Mouse (Mus musculus): ENCODE data around the gene Magi2. TPM values are rescaled to one million over a fixed set of nuclear protein-coding genes. Genes with fewer than 3 reads are reported as not detected.
A peak's percentile ranks its signal among the peaks of the same experiment; 100 is the strongest.

The Magi2 gene
- polyA plus RNA-seq, 1 experiment from 2014 or later = 28.5 TPM

DNA sequence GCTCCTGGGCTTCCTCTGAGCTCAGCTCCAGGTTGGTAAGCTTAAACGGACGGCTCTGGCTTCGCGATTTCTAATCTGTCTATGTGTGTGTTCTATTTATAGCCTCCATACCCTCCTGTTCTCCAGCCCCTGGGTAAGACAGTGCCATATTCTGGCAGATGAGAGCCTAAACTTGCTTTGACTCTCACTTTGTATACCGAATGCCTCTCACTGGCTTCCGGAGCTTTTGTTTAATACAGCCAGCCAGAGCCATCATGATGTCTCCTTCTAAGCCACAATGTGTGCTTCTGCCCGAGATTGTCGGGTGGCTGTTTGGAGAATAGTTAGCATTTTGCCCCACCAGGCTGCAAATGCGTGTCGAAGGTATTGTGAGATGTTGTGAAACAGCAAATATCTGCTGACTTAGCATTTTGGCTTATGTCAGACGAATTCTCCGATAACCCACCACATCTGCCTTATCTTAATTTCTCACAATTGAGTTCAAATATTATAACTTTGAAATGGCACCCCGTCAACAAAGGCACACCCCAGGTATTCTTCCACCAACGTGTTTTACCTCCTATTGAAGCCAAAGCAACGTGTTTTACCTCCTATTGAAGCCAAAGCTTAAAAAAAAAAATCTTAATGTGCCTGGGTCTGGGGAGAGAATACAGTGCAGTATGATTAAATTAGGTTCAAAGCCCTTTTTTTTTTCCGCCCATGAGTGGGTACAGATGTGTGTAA lies 681.3 kb downstream of the Magi2 start:
- no peaks in the 10 kb centered on the region for H3K9me3 ChIP-seq
- no peaks in the 10 kb centered on the region for H3K27me3 ChIP-seq
- peak overlapping the region; percentile 58 for H3K4me2 ChIP-seq
- H3K9ac ChIP-seq = peak overlapping the region; percentile 82
- H3K36me3 ChIP-seq = no peaks in the 10 kb centered on the region
- peaks cover 16% of the 10 kb centered on the region for H3K4me1 ChIP-seq (replicated peaks)
- H3K4me3 ChIP-seq = peak overlapping the region; percentile 64
- WGBS = 2% methylated on average over 16 of the region's 16 CpGs
- peak; percentile 70 for ATAC-seq (ENCODE audit: low FRiP score)
- H3K27ac ChIP-seq = peak overlapping the region; percentile 90

DNA sequence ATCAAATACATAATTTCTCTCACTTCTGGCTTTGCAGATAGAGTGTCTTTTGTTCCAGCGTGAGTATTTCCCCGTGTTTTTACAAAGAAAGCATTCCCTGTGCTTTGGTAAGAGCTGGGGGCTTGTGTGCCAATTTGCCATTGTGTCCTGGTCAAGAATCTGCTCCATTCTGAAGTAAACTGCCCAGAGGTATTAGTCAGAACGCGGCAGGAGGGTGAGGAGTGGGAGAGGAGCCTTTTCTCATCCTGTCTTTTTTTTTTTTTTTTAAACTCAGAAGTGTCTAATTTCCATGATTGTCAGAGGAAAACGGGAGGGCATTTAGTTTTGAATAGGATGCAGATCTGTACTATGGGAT lies 681.8 kb downstream of the Magi2 start:
- Histone ChIP-seq H3K36me3 (no peaks in the 10 kb centered on the region), H3K4me1 (replicated peaks) (peaks cover 16% of the 10 kb centered on the region), H3K27me3 (no peaks in the 10 kb centered on the region), H3K27ac (peak overlapping the region; percentile 90), H3K4me2 (peak overlapping the region; percentile 58), H3K4me3 (peak overlapping the region; percentile 64), H3K9ac (peak overlapping the region; percentile 82), H3K9me3 (no peaks in the 10 kb centered on the region)
- no peak for ATAC-seq (ENCODE audit: low FRiP score)
- WGBS = 2% methylated on average over 5 of the region's 5 CpGs

DNA sequence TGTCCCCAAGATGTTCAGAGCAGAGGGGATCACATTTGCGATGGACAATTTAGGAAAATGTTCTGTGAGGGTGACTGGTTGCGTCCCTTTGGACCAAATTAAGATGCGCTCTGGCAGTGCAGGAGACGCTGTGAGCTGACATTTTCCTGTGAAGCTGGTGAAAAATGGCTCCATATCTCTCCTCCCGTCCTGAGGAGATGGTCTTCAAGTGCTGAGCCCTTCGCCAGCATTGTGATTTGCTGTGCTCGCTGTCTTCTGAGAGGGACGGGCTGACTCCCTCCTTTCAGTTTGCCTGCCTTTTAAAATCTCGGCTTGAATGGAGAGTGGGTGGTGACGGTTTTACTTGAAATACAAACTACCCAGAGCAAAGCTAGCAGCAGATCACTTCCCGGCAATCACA lies 682.2 kb downstream of the Magi2 start:
- Histone ChIP-seq H3K27ac (peak overlapping the region; percentile 90), H3K4me2 (peak overlapping the region; percentile 58), H3K9ac (peak overlapping the region; percentile 82), H3K4me1 (replicated peaks) (peaks cover 16% of the 10 kb centered on the region), H3K36me3 (no peaks in the 10 kb centered on the region), H3K9me3 (no peaks in the 10 kb centered on the region), H3K4me3 (peak overlapping the region; percentile 64), H3K27me3 (no peaks in the 10 kb centered on the region)
- WGBS = 2% methylated on average over 11 of the region's 11 CpGs
- ATAC-seq (ENCODE audit: low FRiP score) = peak; percentile 47; the same call in 1 of the 2 replicates

DNA sequence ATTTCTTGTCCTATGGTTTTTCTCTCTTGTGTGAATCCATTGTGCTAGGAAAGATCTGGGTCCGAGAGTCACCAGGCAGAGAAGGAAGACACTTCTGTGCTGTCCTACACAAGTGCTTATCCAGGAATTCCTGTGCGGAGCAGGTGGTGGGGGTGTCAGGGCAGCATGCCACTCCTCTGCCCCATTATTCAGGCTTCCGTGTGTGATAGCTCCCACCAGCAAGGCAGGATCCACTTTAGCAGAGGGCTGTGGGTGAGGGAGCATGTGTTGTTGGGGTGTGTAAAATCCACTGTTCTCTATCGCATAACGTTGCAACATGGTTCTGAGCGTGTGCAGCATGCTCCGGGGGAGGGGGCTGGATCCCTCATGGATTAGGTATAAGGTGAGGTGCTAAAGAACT lies 682.8 kb downstream of the Magi2 start:
- 47% methylated on average over 7 of the region's 7 CpGs for WGBS
- Histone ChIP-seq H3K4me2 (peak overlapping the region; percentile 58), H3K36me3 (no peaks in the 10 kb centered on the region), H3K4me1 (replicated peaks) (peaks cover 16% of the 10 kb centered on the region), H3K27me3 (no peaks in the 10 kb centered on the region), H3K27ac (peak overlapping the region; percentile 90), H3K9me3 (no peaks in the 10 kb centered on the region), H3K9ac (peak overlapping the region; percentile 82), H3K4me3 (peak overlapping the region; percentile 64)
- peak; percentile 33 for ATAC-seq (ENCODE audit: low FRiP score)

DNA sequence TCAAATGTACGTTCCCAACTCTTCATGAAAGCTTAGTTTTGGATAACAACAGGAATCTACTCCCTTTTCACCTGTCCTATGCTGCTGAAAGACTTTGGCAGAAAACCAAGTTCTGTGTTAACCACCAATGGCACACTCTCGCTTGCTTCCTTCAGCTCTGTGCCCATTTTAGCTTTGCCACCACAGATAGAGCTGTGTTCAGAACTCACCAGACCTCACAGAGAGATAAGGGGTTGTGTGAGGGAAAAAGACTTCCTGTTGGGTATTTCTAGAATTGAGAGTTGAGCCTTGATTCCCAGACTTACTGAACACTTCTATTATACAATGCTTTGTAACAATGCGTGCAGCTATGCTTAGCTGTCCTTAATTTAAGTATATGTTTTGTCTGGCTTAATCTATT lies 705.3 kb downstream of the Magi2 start:
- ATAC-seq (ENCODE audit: low FRiP score) = no peak
- 83% methylated on average over 3 of the region's 3 CpGs for WGBS
- no peaks in the 10 kb centered on the region for H3K9me3 ChIP-seq
- no peak overlapping the region for H3K9ac ChIP-seq
- no peaks in the 10 kb centered on the region for H3K4me1 ChIP-seq (replicated peaks)
- no peak overlapping the region for H3K4me2 ChIP-seq
- no peak overlapping the region for H3K4me3 ChIP-seq
- H3K27ac ChIP-seq = no peak overlapping the region
- H3K27me3 ChIP-seq = no peaks in the 10 kb centered on the region
- no peaks in the 10 kb centered on the region for H3K36me3 ChIP-seq

DNA sequence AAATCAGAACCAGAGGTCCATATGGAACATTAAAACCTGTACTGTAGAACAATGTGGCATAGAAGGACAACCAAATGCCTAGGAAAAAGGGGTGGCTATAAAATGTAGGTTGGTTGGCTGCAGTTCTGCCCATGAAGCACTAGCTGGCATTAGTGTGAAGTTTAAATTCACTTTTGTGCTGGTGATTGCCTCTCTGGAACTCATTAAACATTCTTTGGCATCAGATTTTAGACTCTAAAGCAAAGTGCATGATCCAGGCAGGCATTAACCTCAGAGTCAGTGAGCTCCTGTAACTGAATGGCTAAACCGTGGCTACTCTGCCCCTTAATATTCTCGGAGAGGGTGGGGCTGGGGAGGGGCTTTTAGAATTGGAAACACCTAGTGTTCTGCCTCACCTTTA lies 706.4 kb downstream of the Magi2 start:
- Histone ChIP-seq H3K4me1 (replicated peaks) (no peaks in the 10 kb centered on the region), H3K9ac (no peak overlapping the region), H3K27me3 (no peaks in the 10 kb centered on the region), H3K9me3 (no peaks in the 10 kb centered on the region), H3K27ac (no peak overlapping the region), H3K36me3 (no peaks in the 10 kb centered on the region), H3K4me3 (no peak overlapping the region), H3K4me2 (no peak overlapping the region)
- 83% methylated on average over 2 of the region's 2 CpGs for WGBS
- ATAC-seq (ENCODE audit: low FRiP score) = no peak

DNA sequence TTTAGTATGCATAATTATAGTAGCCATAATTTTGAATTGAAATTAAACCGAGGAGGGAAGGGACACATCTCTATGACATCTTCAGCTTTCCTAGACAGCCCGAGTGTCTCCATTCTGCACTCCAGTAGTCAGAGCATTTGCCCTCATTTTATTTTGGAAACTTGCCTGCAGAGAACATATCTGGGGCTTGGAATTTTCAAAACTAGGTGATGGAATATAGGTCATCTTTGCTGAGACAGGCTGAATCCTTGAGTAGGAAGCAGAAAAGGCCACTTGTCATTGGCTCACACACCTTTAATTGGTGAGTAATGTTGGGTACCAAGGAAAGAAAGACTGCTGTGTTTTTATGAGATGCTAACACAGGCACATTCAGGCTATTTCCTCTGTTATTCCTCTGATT lies 724.3 kb downstream of the Magi2 start:
- Histone ChIP-seq H3K27me3 (no peaks in the 10 kb centered on the region), H3K9ac (no peak overlapping the region), H3K9me3 (no peaks in the 10 kb centered on the region), H3K4me3 (no peak overlapping the region), H3K27ac (no peak overlapping the region), H3K36me3 (no peaks in the 10 kb centered on the region), H3K4me2 (no peak overlapping the region), H3K4me1 (replicated peaks) (no peaks in the 10 kb centered on the region)
- no peak for ATAC-seq (ENCODE audit: low FRiP score)
- 81% methylated on average over 2 of the region's 2 CpGs for WGBS

DNA sequence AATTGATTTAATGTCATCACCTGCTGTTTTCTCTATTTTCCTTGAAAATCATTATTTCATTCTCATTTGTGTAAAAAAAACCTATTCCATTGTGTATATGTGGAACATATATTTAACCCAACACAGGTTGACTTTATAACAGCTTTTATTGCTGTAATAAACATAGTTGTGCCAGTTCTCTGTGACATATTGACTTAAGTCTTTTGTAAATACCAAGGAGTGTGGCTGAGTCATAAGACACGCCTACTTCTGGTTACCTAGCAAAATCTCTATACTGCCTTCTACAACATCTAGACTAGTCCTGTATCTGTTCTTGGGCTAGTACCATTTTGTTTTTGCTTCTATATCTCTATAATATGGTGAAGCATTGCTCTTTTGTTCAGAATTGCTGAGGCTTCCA lies 737.3 kb downstream of the Magi2 start:
- no peaks in the 10 kb centered on the region for H3K9me3 ChIP-seq
- no peak overlapping the region for H3K4me2 ChIP-seq
- no peak overlapping the region for H3K27ac ChIP-seq
- H3K4me1 ChIP-seq (replicated peaks) = no peaks in the 10 kb centered on the region
- no peak overlapping the region for H3K4me3 ChIP-seq
- no peak for ATAC-seq (ENCODE audit: low FRiP score)
- WGBS = 89% methylated on average over 1 of the region's 1 CpGs
- H3K27me3 ChIP-seq = no peaks in the 10 kb centered on the region
- H3K36me3 ChIP-seq = no peaks in the 10 kb centered on the region
- no peak overlapping the region for H3K9ac ChIP-seq

DNA sequence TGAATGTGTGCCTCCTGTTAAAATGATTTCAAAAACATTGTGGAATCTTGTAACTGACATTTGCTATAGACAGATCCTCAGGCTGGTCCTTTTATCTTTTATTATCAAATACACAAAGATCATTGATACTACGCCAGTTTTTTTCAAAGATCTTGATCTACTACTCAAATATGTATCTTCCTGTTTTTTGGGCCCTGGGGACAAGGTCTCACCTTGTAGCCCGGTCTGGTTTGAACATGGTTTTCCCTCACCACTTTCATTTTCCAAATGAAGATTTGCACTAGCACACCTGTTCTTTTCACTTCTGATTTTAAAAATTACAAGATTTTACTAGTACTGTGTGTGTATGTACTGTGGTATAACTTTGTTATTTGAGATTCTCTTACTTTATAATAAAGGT lies 745.9 kb downstream of the Magi2 start:
- H3K4me2 ChIP-seq = no peak overlapping the region
- no peak overlapping the region for H3K27ac ChIP-seq
- no peak overlapping the region for H3K4me3 ChIP-seq
- no peaks in the 10 kb centered on the region for H3K9me3 ChIP-seq
- no peaks in the 10 kb centered on the region for H3K36me3 ChIP-seq
- no peaks in the 10 kb centered on the region for H3K27me3 ChIP-seq
- 94% methylated on average over 2 of the region's 2 CpGs for WGBS
- 0 out of 2 replicates have a peak, but pooled peaks cover 3% of the 10 kb centered on the region for H3K4me1 ChIP-seq (replicated peaks)
- no peak for ATAC-seq (ENCODE audit: low FRiP score)
- H3K9ac ChIP-seq = no peak overlapping the region

DNA sequence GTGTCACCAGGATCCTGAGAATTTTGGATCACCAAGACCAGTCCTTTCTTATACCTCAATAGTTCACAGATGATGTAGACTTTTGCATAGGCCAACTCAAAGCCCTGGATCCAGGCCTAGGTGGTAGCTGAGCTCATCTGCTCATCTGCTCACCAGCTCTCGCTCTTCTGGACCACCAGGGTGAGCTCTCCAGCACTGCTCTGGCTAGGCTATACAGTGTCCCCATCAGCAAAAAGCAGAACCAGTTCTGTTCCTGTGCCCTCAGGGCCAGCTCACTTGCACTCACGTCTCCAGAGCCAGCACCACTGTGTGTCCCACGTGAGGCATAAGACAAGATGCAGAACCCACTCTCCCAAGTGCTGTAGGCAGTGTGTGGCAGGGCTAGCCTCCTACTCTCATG lies 747.0 kb downstream of the Magi2 start:
- ATAC-seq (ENCODE audit: low FRiP score) = 0 out of 2 replicates have a peak, but pooled peaks have one; percentile 28
- 84% methylated on average over 3 of the region's 3 CpGs for WGBS

DNA sequence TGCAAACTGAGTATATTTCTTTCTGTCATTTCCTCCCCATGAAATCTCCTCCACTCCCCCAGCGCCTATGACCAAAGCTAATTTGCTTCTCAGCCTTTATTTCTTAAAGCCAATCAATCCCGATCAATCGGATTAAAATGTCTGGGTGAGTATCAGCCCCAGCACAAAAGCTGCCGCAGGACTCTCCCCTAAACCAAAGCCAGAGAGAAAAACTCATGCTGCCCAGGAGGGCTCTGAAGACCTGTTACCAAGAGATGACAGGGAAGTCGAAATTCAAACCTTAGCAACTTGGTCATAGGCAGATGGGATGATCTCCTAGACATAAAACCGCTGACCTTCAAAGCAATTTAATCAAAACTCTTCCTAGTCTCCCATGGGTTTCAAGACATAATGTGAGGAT lies 754.7 kb downstream of the Magi2 start:
- Histone ChIP-seq H3K4me3 (no peak overlapping the region), H3K4me2 (no peak overlapping the region), H3K36me3 (no peaks in the 10 kb centered on the region), H3K4me1 (replicated peaks) (peaks cover 26% of the 10 kb centered on the region), H3K9ac (no peak overlapping the region), H3K27me3 (no peaks in the 10 kb centered on the region), H3K27ac (peak overlapping the region; percentile 44; the same call in 1 of the 2 replicates), H3K9me3 (no peaks in the 10 kb centered on the region)
- WGBS = 72% methylated on average over 6 of the region's 6 CpGs
- ATAC-seq (ENCODE audit: low FRiP score) = peak; percentile 58; the same call in 1 of the 2 replicates

More for the DNA sequence above, 747.0 kb downstream of the Magi2 start:
- Histone ChIP-seq H3K36me3 (no peaks in the 10 kb centered on the region), H3K9ac (no peak overlapping the region), H3K4me3 (no peak overlapping the region), H3K27me3 (no peaks in the 10 kb centered on the region), H3K9me3 (no peaks in the 10 kb centered on the region), H3K4me1 (replicated peaks) (0 out of 2 replicates have a peak, but pooled peaks cover 3% of the 10 kb centered on the region), H3K4me2 (no peak overlapping the region), H3K27ac (no peak overlapping the region)

DNA sequence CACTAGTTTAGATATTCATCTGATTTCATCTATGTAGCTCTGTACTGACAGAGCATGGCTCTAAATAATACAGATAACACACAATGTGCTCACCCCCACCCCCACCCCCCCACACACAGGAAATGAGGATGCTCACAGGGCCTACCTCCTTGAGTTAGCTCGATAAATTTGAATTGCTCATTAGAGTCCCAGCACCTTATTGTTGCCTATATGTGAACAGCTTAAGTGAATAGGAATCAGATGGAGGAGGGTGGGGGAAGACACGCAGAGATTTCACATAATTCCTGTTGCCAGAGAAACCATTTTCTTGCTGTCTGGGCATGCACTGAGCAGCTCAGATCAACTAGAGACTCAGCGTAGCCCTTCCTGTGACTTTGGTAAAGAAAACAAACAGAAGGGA lies 755.2 kb downstream of the Magi2 start:
- no peaks in the 10 kb centered on the region for H3K27me3 ChIP-seq
- H3K27ac ChIP-seq = peak overlapping the region; percentile 66; the same call in 1 of the 2 replicates
- no peak overlapping the region for H3K4me2 ChIP-seq
- no peak overlapping the region for H3K9ac ChIP-seq
- WGBS = 18% methylated on average over 3 of the region's 3 CpGs
- no peaks in the 10 kb centered on the region for H3K36me3 ChIP-seq
- peak; percentile 77 for ATAC-seq (ENCODE audit: low FRiP score)
- no peaks in the 10 kb centered on the region for H3K9me3 ChIP-seq
- no peak overlapping the region for H3K4me3 ChIP-seq
- H3K4me1 ChIP-seq (replicated peaks) = peaks cover 26% of the 10 kb centered on the region

DNA sequence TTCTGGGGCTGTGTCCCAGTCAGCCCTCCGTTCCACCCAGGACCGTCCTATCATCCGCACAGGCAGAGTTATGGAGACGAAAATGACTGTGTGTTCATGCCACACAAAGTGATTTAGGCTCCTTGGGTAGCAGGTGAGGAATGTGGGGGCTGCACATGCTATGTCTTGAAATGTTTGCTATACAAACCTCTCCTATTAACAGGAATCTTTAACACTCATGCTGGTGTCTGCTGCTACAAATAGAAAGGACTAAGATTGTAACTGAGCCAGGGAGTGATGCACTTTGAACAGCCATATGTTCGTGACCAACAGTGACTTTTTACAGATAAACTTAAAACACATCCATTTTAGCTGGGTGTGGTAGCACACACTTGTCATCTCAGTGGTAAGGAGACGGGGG lies 772.6 kb downstream of the Magi2 start:
- no peak overlapping the region for H3K4me3 ChIP-seq
- H3K9me3 ChIP-seq = no peaks in the 10 kb centered on the region
- no peak overlapping the region for H3K9ac ChIP-seq
- H3K27me3 ChIP-seq = no peaks in the 10 kb centered on the region
- 90% methylated on average over 6 of the region's 6 CpGs for WGBS
- no peak overlapping the region for H3K27ac ChIP-seq
- ATAC-seq (ENCODE audit: low FRiP score) = no peak
- H3K4me1 ChIP-seq (replicated peaks) = no peaks in the 10 kb centered on the region
- H3K36me3 ChIP-seq = no peaks in the 10 kb centered on the region
- no peak overlapping the region for H3K4me2 ChIP-seq

All from hindbrain, embryonic 13.5 days (tissue).